Mouse (Mus musculus): ENCODE data around the gene Arhgap31. TPM values are rescaled to one million over a fixed set of nuclear protein-coding genes. Genes with fewer than 3 reads are reported as not detected.
A peak's percentile ranks its signal among the peaks of the same experiment; 100 is the strongest.

Arhgap31 gene
- 8.6 to 14.4 TPM (median 13.7 TPM) in 3 replicates for total RNA-seq (2017)

GRCm38 (mm10) chr16:38712581-38713403, at the start of gene Arhgap31:
Gene Arhgap31, minus strand, starts transcription at chr16:38713274.
- peak; percentile 67 for ATAC-seq (replicated peaks; ENCODE audit: insufficient number of reproducible peaks, low FRiP score, low TSS enrichment, poor library complexity, severe bottlenecking)

GRCm38 (mm10) chr16:38762401-38762800, 49.3 kb upstream of the Arhgap31 start:
- no peak for ATAC-seq (replicated peaks; ENCODE audit: insufficient number of reproducible peaks, low FRiP score, low TSS enrichment, poor library complexity, severe bottlenecking)

GRCm38 (mm10) chr16:38761972-38762371, 48.9 kb upstream of the Arhgap31 start:
- no peak for ATAC-seq (replicated peaks; ENCODE audit: insufficient number of reproducible peaks, low FRiP score, low TSS enrichment, poor library complexity, severe bottlenecking)

GRCm38 (mm10) chr16:38760834-38761375, 47.8 kb upstream of the Arhgap31 start:
- ATAC-seq (replicated peaks; ENCODE audit: insufficient number of reproducible peaks, low FRiP score, low TSS enrichment, poor library complexity, severe bottlenecking), result no peak

- ATAC-seq (replicated peaks; ENCODE audit: insufficient number of reproducible peaks, low FRiP score, low TSS enrichment, poor library complexity, severe bottlenecking), result no peak
Measured at GRCm38 (mm10) chr16:38760239-38760638, 47.2 kb upstream of the Arhgap31 start.

- peak; percentile 82 for ATAC-seq (replicated peaks; ENCODE audit: insufficient number of reproducible peaks, low FRiP score, low TSS enrichment, poor library complexity, severe bottlenecking)
Measured at GRCm38 (mm10) chr16:38758104-38758861, 45.2 kb upstream of the Arhgap31 start.

- no peak for ATAC-seq (replicated peaks; ENCODE audit: insufficient number of reproducible peaks, low FRiP score, low TSS enrichment, poor library complexity, severe bottlenecking)
Measured at GRCm38 (mm10) chr16:38757626-38758025, 44.6 kb upstream of the Arhgap31 start.

GRCm38 (mm10) chr16:38756572-38756971, 43.5 kb upstream of the Arhgap31 start:
- ATAC-seq (replicated peaks; ENCODE audit: insufficient number of reproducible peaks, low FRiP score, low TSS enrichment, poor library complexity, severe bottlenecking), result no peak

- ATAC-seq (replicated peaks; ENCODE audit: insufficient number of reproducible peaks, low FRiP score, low TSS enrichment, poor library complexity, severe bottlenecking), result no peak
Measured at GRCm38 (mm10) chr16:38756177-38756503, 43.1 kb upstream of the Arhgap31 start.

GRCm38 (mm10) chr16:38755452-38756176, 42.5 kb upstream of the Arhgap31 start:
- no peak for ATAC-seq (replicated peaks; ENCODE audit: insufficient number of reproducible peaks, low FRiP score, low TSS enrichment, poor library complexity, severe bottlenecking)

GRCm38 (mm10) chr16:38753631-38754030, 40.6 kb upstream of the Arhgap31 start:
- ATAC-seq (replicated peaks; ENCODE audit: insufficient number of reproducible peaks, low FRiP score, low TSS enrichment, poor library complexity, severe bottlenecking), result no peak

GRCm38 (mm10) chr16:38750803-38751202, 37.7 kb upstream of the Arhgap31 start:
- no peak for ATAC-seq (replicated peaks; ENCODE audit: insufficient number of reproducible peaks, low FRiP score, low TSS enrichment, poor library complexity, severe bottlenecking)

- no peak for ATAC-seq (replicated peaks; ENCODE audit: insufficient number of reproducible peaks, low FRiP score, low TSS enrichment, poor library complexity, severe bottlenecking)
Measured at GRCm38 (mm10) chr16:38743941-38744673, 31.0 kb upstream of the Arhgap31 start.

GRCm38 (mm10) chr16:38742659-38743131, 29.6 kb upstream of the Arhgap31 start:
- no peak for ATAC-seq (replicated peaks; ENCODE audit: insufficient number of reproducible peaks, low FRiP score, low TSS enrichment, poor library complexity, severe bottlenecking)

- no peak; the same call in 1 of the 2 replicates for ATAC-seq (replicated peaks; ENCODE audit: insufficient number of reproducible peaks, low FRiP score, low TSS enrichment, poor library complexity, severe bottlenecking)
Measured at GRCm38 (mm10) chr16:38742113-38742658, 29.1 kb upstream of the Arhgap31 start, which contains the start of gene B4galt4. Gene B4galt4, plus strand, starts transcription at chr16:38742264.

- ATAC-seq (replicated peaks; ENCODE audit: insufficient number of reproducible peaks, low FRiP score, low TSS enrichment, poor library complexity, severe bottlenecking), result no peak
Measured at GRCm38 (mm10) chr16:38741204-38741903, 28.3 kb upstream of the Arhgap31 start.

- peak; percentile 80; the same call in 1 of the 2 replicates for ATAC-seq (replicated peaks; ENCODE audit: insufficient number of reproducible peaks, low FRiP score, low TSS enrichment, poor library complexity, severe bottlenecking)
Measured at GRCm38 (mm10) chr16:38730921-38731320, 17.8 kb upstream of the Arhgap31 start.
